Mouse (Mus musculus): ENCODE measurements around the gene Yif1a.
A peak's percentile ranks its signal among the peaks of the same experiment; 100 is the strongest.

The Yif1a gene

DNA sequence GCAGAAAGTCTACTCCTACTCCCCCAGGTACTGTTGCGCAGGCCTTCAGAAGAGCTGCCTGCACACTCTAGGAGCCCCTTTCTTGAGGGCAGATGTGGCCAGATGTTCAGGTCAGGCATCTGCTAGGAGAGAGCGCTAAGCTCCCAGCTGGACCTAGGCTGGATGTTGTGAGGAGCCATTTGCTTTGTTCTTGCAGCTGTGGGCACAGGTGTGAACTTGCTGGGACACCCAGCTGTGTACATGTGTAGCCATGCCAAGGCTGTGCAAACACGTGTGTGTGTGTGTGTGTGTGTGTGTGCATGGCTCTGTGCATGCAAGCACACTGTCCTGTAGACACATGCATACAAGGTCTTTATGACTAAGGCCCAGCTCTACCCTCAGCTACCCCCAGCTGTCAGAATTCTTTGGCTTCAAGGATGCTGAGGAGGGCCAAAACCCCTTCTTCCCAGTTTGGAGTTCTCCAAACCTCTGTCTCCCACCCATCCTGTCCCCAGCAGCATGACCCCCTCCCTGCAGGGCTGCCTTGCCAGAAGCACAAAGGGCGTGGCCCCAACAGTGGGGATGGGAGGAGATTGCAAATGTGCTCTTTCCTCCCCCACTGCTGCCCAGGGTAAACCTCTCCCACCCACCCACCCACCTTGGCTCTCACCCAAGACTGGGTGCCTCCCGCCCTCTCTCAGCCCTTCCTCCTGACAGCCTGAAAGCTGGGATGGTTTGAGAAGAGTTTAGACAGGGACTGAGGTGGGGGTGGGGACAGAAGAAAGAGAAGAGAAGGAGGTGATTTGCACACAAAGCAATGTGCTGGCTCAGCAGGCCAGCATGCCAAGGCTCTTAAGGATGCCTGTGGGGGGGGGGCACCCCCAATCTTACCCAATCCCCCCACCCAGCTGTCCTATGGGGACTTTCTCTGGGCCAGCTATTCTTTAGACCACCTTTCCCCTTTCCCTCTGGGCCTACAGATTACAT, 27.7 kb upstream of the Yif1a start:
- DNase-seq (ENCODE audit: low spot score), result no peak

DNA sequence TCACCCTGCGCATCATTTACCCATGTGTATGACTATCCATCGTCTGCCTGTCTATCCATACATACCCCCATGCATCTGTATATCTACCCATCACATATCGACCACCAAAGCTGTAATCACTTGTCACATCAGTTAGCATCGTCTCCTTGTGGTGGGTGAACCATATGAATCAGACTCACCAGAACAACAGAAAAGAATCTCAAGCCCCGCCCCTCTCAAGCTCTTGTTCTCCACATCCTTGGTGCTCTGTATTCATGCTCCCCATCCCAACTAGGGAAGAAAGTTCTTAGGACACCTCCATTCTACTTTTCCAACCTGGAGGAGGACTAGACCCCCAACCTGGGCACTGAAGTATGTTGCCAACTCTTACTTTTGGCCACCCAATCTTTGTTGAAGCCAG, 26.3 kb upstream of the Yif1a start:
- DNase-seq (ENCODE audit: low spot score), result no peak

DNA sequence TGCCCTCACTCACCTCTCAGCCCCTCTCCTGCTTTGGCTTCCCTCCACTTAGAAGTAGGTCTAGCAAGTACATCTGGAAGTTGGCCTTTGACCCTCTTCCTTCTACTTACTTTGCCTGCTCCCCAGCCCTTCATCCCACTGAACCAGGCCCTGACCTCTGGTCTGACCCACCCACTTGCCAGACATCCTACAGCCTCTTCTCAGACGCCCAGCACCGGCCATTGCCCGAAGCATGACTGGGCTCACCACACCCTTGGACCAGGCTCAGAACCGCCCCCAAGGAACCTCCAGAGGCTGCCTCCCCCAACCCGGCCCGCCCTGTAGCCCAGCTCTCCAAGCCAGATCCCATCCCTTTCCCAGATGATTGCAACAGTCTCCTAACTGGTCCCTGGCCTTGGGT, 25.9 kb upstream of the Yif1a start:
- no peak for DNase-seq (ENCODE audit: low spot score)

DNA sequence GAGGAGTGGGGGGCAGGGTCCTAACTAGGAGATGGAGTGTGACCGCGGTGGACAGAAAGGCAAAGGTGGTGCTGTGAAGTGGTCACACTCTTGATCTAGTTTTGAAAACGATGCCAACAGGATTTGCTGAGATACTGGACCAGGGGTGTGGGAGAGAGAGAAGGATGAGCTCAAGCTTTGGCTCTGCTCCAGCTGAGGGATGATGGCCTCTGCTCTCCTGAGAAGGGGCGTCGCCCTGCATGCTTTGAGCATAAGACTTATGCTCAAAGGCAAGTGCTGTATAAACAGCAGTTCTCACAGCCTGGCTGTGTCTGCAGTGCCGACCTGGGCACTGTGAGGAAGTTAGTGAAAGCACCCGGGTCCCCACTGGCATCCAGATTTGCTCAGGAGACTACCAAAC, 23.2 kb upstream of the Yif1a start:
- DNase-seq (ENCODE audit: low spot score), result peak; percentile 45

DNA sequence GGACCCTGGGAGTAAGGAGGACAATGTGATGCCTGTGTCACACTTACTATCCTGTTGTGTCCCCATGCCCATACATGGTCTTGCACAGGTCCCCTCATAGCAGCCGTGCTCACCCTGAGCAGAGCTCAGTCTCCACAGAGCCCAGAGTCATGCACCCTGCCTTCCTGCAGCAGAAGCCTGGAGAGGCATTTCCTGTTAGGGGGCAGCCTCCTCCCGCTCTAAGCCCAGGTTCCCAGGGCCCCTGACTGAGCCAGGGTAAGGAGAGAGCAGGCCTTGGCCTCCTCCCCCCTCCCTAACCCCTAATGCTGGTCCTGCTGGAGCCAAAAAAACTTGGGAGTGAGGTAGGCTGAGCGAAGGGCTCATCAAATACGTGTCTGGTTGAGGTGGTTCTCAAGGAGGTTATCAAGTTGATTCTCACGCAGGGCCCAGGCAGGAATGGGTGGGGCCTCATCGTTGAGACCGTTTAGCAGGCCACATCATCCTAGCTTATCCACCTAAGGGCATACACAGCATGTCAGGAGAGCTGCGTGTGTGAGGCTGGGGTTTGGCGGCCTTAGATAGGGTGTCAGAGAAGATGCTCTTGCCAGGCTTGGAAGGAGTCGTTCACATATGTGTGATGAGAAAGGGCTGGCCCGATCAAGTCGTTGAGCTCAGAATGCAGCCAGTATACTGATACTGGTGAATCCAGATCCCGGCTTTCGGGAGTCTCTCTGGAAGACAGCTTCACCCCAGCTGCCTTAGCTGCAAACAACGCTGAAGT, 21.1 kb upstream of the Yif1a start:
- no peak for DNase-seq (ENCODE audit: low spot score)

DNA sequence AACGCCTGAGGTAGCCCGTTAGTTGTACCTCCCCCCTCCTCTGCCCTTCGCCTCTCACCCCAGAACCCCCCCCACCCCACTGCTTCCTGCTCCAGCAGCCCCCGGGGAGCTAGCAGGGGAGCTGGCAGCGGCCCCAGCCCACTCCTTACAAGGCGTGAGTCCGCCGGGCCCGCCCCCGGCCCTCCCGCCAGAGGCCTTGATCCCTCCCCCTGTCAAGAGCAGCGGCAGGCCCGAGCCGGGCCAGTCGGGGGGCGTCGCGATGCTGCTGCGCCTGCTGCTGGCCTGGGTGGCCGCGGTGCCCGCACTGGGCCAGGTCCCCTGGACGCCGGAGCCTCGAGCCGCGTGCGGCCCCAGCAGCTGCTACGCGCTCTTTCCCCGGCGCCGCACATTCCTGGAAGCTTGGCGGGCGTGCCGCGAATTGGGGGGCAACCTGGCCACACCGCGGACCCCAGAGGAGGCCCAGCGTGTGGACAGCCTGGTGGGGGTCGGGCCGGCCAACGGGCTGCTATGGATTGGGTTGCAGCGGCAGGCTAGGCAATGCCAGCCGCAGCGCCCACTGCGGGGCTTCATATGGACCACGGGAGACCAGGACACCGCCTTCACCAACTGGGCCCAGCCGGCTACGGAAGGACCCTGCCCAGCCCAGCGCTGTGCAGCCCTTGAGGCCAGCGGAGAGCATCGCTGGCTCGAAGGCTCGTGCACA, 20.3 kb upstream of the Yif1a start, which contains the start of gene Cd248:
Gene Cd248, plus strand, starts transcription at position 212 of the 703 bp plus-strand sequence.
- DNase-seq (ENCODE audit: low spot score), result peak; percentile 69

DNA sequence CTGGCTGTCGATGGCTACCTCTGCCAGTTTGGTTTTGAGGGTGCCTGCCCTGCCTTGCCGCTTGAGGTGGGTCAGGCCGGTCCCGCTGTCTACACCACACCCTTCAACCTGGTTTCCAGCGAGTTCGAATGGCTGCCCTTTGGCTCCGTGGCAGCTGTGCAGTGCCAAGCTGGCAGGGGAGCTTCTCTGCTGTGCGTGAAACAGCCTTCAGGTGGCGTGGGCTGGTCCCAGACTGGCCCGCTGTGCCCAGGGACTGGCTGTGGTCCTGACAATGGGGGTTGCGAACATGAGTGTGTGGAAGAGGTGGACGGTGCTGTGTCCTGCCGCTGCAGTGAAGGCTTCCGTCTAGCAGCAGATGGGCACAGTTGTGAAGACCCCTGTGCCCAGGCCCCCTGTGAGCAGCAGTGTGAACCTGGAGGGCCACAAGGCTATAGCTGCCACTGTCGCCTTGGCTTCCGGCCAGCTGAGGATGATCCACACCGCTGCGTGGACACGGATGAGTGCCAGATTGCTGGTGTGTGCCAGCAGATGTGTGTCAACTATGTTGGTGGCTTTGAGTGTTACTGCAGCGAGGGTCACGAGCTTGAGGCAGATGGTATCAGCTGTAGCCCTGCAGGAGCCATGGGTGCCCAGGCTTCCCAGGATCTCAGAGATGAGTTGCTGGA, 19.6 kb upstream of the Yif1a start:
- DNase-seq (ENCODE audit: low spot score), result no peak

DNA sequence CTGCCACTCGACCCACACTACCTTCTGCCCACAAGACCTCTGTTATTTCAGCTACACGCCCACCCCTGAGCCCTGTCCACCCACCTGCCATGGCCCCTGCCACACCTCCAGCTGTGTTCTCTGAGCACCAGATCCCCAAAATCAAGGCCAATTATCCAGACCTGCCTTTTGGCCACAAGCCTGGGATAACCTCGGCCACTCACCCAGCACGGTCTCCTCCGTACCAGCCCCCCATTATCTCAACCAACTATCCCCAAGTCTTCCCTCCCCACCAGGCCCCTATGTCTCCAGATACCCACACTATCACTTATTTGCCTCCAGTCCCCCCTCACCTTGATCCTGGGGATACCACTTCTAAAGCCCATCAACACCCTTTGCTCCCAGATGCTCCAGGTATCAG, 18.9 kb upstream of the Yif1a start:
- DNase-seq (ENCODE audit: low spot score), result no peak

DNA sequence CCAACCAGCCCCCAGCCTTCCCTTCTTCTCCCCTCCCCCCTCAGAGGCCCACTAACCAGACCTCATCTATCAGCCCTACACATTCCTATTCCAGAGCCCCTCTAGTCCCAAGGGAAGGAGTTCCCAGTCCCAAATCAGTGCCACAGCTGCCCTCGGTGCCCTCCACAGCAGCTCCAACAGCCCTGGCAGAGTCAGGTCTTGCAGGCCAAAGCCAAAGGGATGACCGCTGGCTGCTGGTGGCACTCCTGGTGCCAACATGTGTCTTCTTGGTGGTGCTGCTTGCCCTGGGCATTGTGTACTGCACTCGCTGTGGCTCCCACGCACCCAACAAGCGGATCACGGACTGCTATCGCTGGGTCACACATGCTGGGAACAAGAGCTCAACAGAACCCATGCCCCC, 18.4 kb upstream of the Yif1a start:
- DNase-seq (ENCODE audit: low spot score), result no peak

DNA sequence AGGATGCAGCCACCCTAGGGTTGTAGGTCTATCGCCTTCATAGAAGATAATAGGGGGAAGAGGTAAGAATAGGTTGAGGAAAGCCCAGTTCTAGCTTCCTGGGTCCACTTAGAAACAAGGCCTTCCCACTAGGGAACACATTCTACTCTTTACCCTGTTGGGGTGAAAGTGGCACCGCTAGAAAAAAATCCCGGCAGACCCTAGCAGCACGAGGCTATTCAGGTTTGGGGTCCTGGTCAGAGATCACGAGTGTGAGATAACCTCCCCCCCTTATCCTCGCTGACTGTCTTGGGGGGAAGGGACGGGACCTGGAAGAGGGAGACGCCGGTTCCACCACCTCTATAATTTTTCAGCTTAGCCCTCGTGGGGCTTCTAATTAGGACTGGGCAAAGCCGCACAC, 17.3 kb upstream of the Yif1a start:
- DNase-seq (ENCODE audit: low spot score), result no peak

DNA sequence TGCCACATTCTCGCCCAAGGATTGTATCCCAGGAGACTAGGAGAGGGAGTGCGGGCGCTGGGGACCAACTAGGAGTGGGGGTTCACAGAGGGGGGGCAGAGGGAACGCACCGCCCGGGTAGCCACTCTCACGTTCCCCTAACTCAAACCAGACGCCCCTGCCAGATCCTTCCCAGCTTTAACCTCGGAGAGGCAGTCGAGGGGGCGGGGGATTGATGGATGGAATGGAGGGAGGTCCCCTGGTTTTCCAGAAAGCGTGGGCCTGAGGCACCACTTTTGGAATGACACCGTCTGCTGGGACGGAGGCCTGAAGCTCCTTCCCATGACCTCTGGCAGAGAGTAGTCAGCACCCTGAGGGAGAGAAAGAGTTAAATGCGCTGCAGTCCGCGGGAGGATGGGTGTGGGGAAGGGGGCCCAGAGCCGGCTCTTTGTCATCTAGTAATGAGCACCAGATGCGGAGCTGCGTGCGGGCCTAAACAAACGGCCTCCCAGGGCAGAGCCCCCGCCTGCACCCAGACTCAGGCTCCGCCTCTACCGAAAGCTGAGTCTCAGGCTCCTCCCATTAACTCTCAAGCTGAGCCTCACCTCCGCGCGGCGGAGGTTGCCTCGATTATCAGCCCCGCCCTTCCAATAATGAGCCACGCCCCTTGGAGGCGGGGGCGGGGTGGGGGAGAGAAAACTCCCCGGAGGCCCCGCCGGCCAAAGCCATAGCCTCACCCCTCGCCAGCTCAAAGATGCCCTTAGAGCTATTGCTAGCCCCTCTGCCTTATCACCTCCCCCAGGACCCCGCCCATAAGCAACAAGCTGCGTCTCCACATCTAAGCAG, 16.6 kb upstream of the Yif1a start:
- DNase-seq (ENCODE audit: low spot score), result peak; percentile 78

DNA sequence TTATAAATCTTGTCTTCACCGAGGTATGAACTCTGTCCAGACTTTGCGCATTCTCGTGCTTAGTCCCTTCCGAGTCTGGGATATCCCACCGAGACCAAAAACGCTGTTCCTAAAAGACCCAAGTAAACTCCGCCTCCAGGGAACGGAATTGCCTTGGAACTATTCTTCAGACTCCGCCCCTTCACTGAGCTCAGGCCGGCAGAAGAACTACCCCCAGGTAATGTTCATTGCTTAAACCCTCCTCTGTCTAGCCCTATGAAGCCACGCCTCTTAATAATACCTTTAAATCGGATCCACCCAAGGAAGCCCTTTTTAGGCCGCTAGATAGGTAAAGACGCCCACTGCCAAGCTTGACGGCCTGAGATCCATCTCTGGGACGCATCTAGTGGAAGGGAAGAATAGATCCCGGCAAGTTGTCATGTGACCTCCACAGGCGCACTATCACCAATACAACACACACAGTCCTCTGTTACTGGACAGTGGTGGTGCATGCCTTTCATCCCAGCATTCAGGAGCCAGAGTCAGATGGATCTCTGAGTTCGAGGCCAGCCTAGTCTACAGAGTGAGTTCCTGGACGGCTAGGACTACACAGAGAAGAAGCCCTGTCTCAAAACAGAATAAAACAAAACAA, 15.8 kb upstream of the Yif1a start:
- DNase-seq (ENCODE audit: low spot score), result no peak

DNA sequence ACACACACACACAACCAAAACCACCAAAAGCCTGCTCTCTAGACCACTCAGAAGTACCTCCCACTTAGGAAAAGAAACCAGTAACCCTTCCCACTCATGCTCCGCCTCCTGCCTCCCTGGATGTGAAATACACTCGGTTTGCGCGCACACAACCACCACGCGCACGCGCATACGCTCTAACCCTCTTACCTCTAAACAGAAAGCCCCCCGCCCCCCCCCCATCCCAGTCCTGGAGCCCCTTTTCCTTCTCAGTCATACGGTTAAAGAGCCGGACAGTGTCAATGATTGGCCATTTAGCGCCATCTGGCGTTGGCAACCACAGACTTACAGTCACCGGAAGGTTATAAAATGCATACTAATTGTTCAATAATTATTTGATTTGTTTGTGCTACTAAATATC, 15.3 kb upstream of the Yif1a start:
- DNase-seq (ENCODE audit: low spot score), result peak; percentile 45

DNA sequence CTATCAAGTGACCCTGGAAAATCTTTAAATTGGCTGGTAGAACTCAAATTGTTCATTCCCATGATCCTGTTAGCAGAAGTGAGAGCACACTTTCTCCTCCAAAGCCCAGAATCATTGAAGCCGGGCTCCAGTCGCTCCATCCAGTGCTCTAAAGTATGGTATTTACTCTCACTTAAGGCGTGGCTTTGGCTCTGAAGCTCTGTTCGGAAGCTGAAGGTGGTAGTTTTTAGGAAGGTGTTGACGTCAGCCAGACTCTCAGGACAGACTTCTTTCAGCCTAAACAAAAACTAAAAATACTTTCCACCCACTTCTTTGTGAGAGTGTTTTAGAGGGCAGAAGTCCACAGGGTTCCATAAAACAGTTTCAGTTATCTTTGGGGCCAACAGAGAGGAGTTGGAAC, 14.8 kb upstream of the Yif1a start:
- no peak for DNase-seq (ENCODE audit: low spot score)

DNA sequence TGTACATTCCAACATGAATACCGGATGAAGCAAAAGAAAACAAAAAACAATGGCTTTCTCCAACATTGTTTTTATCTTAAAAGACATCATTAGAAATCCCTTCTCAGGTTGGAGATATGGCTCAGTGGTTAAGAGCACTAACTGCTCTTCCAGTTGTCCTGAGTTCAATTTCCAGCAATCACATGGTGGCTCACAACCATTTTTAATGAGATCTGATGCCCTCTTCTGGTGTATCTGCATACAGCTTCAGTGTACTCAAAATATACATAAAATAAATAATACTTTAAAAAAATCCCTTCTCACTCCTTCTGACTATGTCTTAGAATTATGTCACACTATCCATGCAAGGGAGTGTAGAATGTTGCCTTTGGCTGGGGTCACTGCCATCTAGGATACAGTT, 9.1 kb upstream of the Yif1a start:
- no peak for DNase-seq (ENCODE audit: low spot score)

DNA sequence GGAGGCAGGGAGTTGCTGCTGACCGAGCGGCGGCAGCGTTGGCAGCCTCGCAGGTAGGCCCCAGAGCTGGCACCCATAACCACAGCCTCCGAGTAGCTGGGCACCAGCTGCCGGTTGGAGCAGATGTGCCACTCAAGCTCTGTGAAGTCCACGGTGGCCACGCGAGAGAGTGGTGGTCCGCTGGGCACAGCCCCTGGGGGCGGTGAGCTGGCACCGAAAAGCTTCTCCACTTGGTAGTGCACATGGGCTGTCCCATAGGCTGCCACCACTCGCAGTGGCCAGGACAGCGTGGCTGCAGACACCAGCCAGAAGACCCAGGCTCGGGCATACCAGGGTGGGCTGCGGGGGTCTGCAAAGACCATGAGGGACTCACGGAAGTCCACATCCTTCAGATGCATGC, 6.3 kb upstream of the Yif1a start:
- DNase-seq (ENCODE audit: low spot score), result no peak

DNA sequence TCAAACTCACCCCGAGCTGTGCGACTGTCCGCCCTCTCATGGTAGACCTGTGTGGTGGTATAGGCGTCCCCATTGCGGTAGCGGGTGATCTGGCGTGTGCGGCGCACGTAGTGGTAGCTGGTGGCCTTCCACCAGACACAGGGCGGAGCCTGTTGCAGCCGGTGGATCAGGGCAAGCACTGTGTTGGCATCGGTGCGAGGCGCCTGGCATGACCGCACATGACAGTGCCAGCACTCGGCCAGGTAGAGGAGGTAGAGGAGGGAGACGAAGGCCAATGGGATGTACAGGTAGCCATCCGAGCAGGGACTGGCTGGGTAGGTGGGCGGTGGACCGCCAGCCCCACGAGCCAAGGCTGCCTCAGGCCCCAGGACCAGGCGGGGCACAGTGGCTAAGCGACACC, 5.7 kb upstream of the Yif1a start:
- no peak for DNase-seq (ENCODE audit: low spot score)

DNA sequence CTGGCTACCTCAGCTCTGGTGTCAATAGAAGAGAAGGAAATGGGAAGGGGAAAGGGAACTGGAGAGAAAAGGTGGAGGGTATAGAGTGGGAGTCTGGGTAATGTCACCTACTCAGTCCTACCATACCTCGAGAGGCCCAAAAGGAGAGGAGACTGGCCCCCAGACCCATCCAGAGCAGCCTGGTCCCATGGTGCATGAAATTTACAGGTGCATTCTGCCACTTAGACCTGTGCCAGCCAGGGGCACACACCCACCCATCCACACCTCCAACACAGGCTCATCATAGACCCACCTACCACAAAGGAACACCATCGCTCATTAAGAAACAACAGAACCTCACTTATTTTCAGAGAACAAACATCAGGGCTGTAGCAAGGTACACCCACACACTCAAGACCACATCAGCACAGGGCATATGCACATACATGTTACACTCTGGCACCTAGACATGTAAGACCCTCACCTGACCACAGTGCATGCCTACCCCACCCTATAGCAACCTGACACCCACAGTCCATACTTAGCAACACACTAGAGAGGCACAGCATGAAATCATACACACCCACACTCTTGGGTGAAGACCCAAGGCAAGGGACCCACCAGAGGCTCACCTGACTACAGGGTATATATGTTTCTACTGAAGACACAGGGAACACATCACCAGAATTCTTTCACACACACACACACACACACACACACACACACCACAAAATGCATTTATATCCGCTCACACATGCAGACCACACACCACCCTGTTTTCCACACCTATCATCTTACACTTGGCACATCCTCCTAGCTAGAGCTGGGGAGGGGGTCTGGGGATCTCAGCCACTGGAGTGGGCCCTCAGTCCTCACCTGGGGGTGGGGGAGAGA, 4.1 kb upstream of the Yif1a start:
- DNase-seq (ENCODE audit: low spot score), result no peak

DNA sequence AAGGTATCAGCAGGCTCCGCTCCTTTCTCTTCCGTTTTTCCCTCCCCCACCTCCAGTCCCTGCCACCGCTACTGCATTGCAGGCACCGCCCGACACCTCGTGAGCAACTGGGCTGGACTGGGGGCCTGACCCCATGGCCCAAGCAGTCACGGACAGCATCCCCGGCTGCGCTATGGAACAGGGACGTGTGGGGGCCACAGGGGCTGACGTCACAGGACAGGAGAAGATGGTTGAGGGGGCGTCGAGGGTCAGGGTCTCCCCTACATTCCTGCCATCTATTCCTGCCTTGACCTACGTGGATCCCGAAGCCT, 3.5 kb upstream of the Yif1a start:
- no peak for DNase-seq (ENCODE audit: low spot score)

Measured in ovary, postnatal 14 days (tissue).